Mouse (Mus musculus): ENCODE results near the gene Nrg4. TPM values are rescaled to one million over a fixed set of nuclear protein-coding genes. Genes with fewer than 3 reads are reported as not detected.

The Nrg4 gene
- total and polyA plus RNA-seq, 3 experiments = 0.81 to 1.7 (median 1.2) TPM

DNA sequence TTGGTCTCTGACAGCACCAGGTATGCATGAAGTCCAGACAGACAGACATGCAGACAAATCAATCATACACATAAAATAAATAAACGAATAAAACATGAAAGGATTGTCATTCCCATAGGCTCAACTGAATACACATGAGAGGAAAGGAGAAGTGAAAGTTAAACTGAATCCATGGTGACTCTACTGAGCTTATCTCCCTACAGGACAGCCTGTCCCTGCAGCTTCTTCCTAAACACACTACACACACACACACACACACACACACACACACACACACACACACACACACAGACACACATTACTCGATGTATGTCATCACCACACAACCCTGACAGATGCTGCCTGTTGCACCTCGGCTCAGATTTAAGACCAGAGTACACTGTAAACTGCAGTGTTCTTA, 82.6 kb downstream of the Nrg4 start:
- in situ Hi-C loops (cut with MboI; ENCODE audit: low pct_ligation_motif_present, low pct_unique_long_range_greater_than_20kb, low sequenced_read_pairs) = no loop called here
- H3K9me3 ChIP-seq (replicated peaks; ENCODE audit: low read length) = no peaks in the 10 kb centered on the region
- no peak overlapping the region for H3K4me3 ChIP-seq (replicated peaks in 1 of 3; ENCODE audit: low read depth in 2 of 3, low read length in 2 of 3, poor library complexity in 1 of 3)
- H3K4me1 ChIP-seq (ENCODE audit: control insufficient read depth in 1 of 2, insufficient read depth in 2 of 2) = peaks cover 2 to 9% of the 10 kb centered on the region in 2 experiments; a peak in 3 of 4 replicates
- no peak for TF ChIP-seq ZNF384 (IDR thresholded peaks at IDR 0.05; ENCODE audit: low read depth, low read length)
- TF ChIP-seq POLR2AphosphoS2 (IDR thresholded peaks at IDR 0.05; ENCODE audit: low read depth, low read length) = no peak
- TF ChIP-seq ZC3H11A (IDR thresholded peaks at IDR 0.05; ENCODE audit: low read depth, low read length) = no peak
- no peak for TF ChIP-seq MXI1 (IDR thresholded peaks at IDR 0.05; ENCODE audit: low read depth, low read length)
- TF ChIP-seq RAD21 (IDR thresholded peaks at IDR 0.05; ENCODE audit: low read depth, low read length) = no peak
- TF ChIP-seq PAX5 (IDR thresholded peaks at IDR 0.05; ENCODE audit: low read length) = no peak
- TF ChIP-seq MAFK (IDR thresholded peaks at IDR 0.05; ENCODE audit: insufficient replicate concordance, low read length) = no peak
- no peak for TF ChIP-seq CTCF (conservative IDR thresholded peaks at IDR 0.05 in 1 of 2, IDR thresholded peaks at IDR 0.05 in 1 of 2; ENCODE audit: low read depth in 2 of 2, low read length in 2 of 2)
- TF ChIP-seq EP300 (IDR thresholded peaks at IDR 0.05; ENCODE audit: low read length) = no peak
- DNase-seq (ENCODE audit: extremely low read depth) = no peak
- H3K27ac ChIP-seq (ENCODE audit: insufficient read depth, low read depth) = no peak overlapping the region
- no peaks in the 10 kb centered on the region for H3K79me2 ChIP-seq (replicated peaks; ENCODE audit: control insufficient read depth, extremely low read depth, insufficient read depth, poor library complexity, severe bottlenecking)
- H3K36me3 ChIP-seq (replicated peaks in 1 of 2; ENCODE audit: control insufficient read depth in 1 of 2, insufficient read depth in 1 of 2, low read length in 1 of 2) = no peaks in the 10 kb centered on the region
- dilution Hi-C loops (cut with MboI; ENCODE audit: extremely low pct_ligation_motif_present, extremely low pct_unique_long_range_greater_than_20kb, low sequenced_read_pairs) = no loop called here
- H3K9ac ChIP-seq (ENCODE audit: insufficient read depth, low read depth) = no peak overlapping the region
- H3K4me2 ChIP-seq (ENCODE audit: insufficient read depth, low read depth, poor library complexity, severe bottlenecking) = no peak overlapping the region
- peaks cover 2% of the 10 kb centered on the region for H3K27me3 ChIP-seq (replicated peaks)

DNA sequence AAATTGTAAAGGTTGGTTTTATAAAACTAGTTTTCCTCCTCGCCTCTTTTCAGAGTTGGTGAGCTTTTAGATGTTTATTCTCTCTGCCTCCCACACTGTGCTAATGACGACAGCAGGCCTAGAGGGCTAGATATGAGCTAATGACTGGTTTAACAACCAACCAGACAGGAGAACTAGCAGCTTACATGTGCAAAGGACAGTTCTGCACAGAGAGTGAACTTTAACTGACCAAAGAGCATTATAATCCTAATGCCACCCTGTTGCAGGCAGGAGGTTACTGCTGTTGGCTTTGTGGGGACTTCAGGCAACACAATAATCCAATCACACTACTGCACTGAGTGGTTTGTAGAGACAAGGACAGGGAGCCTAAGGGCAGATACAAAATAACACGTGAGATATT, 83.4 kb downstream of the Nrg4 start:
- Histone ChIP-seq H3K36me3 (replicated peaks in 1 of 2; ENCODE audit: control insufficient read depth in 1 of 2, insufficient read depth in 1 of 2, low read length in 1 of 2) (no peaks in the 10 kb centered on the region), H3K4me2 (ENCODE audit: insufficient read depth, low read depth, poor library complexity, severe bottlenecking) (no peak overlapping the region), H3K9ac (ENCODE audit: insufficient read depth, low read depth) (no peak overlapping the region), H3K27ac (ENCODE audit: insufficient read depth, low read depth) (no peak overlapping the region), H3K9me3 (replicated peaks; ENCODE audit: low read length) (no peaks in the 10 kb centered on the region), H3K79me2 (replicated peaks; ENCODE audit: control insufficient read depth, extremely low read depth, insufficient read depth, poor library complexity, severe bottlenecking) (no peaks in the 10 kb centered on the region), H3K4me3 (replicated peaks in 1 of 3; ENCODE audit: low read depth in 2 of 3, low read length in 2 of 3, poor library complexity in 1 of 3) (no peak overlapping the region), H3K4me1 (ENCODE audit: control insufficient read depth in 1 of 2, insufficient read depth in 2 of 2) (peaks cover 2 to 9% of the 10 kb centered on the region in 2 experiments; a peak in 3 of 4 replicates), H3K27me3 (replicated peaks) (peaks cover 2% of the 10 kb centered on the region)
- in situ Hi-C loops (cut with MboI; ENCODE audit: low pct_ligation_motif_present, low pct_unique_long_range_greater_than_20kb, low sequenced_read_pairs) = no loop called here
- dilution Hi-C loops (cut with MboI; ENCODE audit: extremely low pct_ligation_motif_present, extremely low pct_unique_long_range_greater_than_20kb, low sequenced_read_pairs) = no loop called here
- no peak for TF ChIP-seq KAT2A (IDR thresholded peaks at IDR 0.05; ENCODE audit: insufficient replicate concordance, low read length)
- no peak for DNase-seq (ENCODE audit: extremely low read depth)

DNA sequence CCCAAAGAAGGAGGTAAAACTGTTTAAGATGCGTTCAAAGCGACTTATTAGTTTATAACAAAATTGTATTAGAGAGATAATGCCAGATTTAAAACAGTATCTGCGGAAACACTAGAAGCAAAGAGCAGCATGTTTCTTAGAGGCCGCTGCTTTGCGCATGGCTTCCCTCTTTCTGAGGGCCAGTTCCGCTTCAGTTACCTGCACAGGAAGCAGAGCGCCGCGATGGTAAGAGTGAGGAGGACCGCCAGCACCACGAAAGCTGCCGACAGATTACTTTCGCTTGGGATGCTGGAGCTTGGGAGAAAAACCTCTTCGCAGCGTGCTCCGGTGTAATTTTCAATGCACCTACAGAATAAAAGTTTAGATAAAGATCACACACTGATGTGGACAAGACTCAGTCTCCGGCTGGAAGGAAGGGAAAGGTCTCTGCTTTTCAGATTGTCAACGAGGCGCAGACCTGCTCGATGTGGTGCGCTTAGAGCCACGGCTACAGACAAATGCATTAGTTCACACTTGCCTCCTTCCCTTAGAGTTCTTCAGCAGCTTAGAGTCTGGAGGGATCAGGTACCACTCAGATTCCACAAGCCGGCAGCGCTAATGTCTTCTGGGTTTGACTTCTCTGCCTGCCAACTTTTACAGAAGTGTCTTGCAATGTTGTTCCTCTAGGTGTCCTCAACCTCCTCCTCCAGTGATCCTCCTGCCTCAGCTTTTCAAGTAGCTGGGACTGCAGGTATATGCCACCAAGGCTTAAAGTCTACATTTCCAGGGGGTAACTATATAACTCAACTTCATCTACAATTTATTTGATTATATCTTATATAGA, 84.6 kb downstream of the Nrg4 start:
- dilution Hi-C loops (cut with MboI; ENCODE audit: extremely low pct_ligation_motif_present, extremely low pct_unique_long_range_greater_than_20kb, low sequenced_read_pairs) (no loop called here), in situ Hi-C loops (cut with MboI; ENCODE audit: low pct_ligation_motif_present, low pct_unique_long_range_greater_than_20kb, low sequenced_read_pairs) (no loop called here)
- H3K4me2 ChIP-seq (ENCODE audit: insufficient read depth, low read depth, poor library complexity, severe bottlenecking) = peak overlapping the region; percentile 95
- H3K36me3 ChIP-seq (replicated peaks in 1 of 2; ENCODE audit: control insufficient read depth in 1 of 2, insufficient read depth in 1 of 2, low read length in 1 of 2) = no peaks in the 10 kb centered on the region
- no peaks in the 10 kb centered on the region for H3K79me2 ChIP-seq (replicated peaks; ENCODE audit: control insufficient read depth, extremely low read depth, insufficient read depth, poor library complexity, severe bottlenecking)
- peak overlapping the region; percentile 45 to 64 (median 58) for H3K4me3 ChIP-seq (replicated peaks in 1 of 3; ENCODE audit: low read depth in 2 of 3, low read length in 2 of 3, poor library complexity in 1 of 3)
- peaks cover 2 to 9% of the 10 kb centered on the region in 2 experiments; a peak in 3 of 4 replicates for H3K4me1 ChIP-seq (ENCODE audit: control insufficient read depth in 1 of 2, insufficient read depth in 2 of 2)
- peak; percentile 74 for DNase-seq (ENCODE audit: extremely low read depth)
- H3K27ac ChIP-seq (ENCODE audit: insufficient read depth, low read depth) = no peak overlapping the region
- no peaks in the 10 kb centered on the region for H3K9me3 ChIP-seq (replicated peaks; ENCODE audit: low read length)
- H3K9ac ChIP-seq (ENCODE audit: insufficient read depth, low read depth) = peak overlapping the region; percentile 57
- TF ChIP-seq EP300 (IDR thresholded peaks at IDR 0.05; ENCODE audit: low read length) (no peak), TCF12 (IDR thresholded peaks at IDR 0.05; ENCODE audit: low read depth, low read length) (peak; percentile 77), MYC (IDR thresholded peaks at IDR 0.05; ENCODE audit: low read depth, low read length) (peak; percentile 41; the same call in 1 of the 2 replicates), SMC3 (IDR thresholded peaks at IDR 0.05; ENCODE audit: low read depth, low read length) (peak; percentile 47), ELF1 (IDR thresholded peaks at IDR 0.05; ENCODE audit: low read depth, low read length) (peak; percentile 64), MAFK (IDR thresholded peaks at IDR 0.05; ENCODE audit: insufficient replicate concordance, low read length) (0 out of 2 replicates have a peak, but pooled peaks have one; percentile 18), CHD2 (IDR thresholded peaks at IDR 0.05; ENCODE audit: low read length) (no peak), MEF2A (IDR thresholded peaks at IDR 0.05; ENCODE audit: borderline replicate concordance, low read depth, low read length) (no peak), TBP (conservative IDR thresholded peaks at IDR 0.05; ENCODE audit: low read depth, low read length) (peak; percentile 68; the same call in 1 of the 2 replicates), RAD21 (IDR thresholded peaks at IDR 0.05; ENCODE audit: low read depth, low read length) (peak; percentile 53), CTCF (conservative IDR thresholded peaks at IDR 0.05 in 1 of 2, IDR thresholded peaks at IDR 0.05 in 1 of 2; ENCODE audit: low read depth in 2 of 2, low read length in 2 of 2) (peak; percentile 15 to 70; a peak in 3 of 4 replicates), NRF1 (IDR thresholded peaks at IDR 0.05; ENCODE audit: low read depth, low read length) (peak; percentile 51), POLR2A (IDR thresholded peaks at IDR 0.05; ENCODE audit: low read depth, low read length) (peak; percentile 61), NELFE (IDR thresholded peaks at IDR 0.05; ENCODE audit: low read depth, low read length) (no peak)
- H3K27me3 ChIP-seq (replicated peaks) = no peaks in the 10 kb centered on the region
